Mouse (Mus musculus): ENCODE results near the gene Diaph3. TPM values are rescaled to one million over a fixed set of nuclear protein-coding genes. Genes with fewer than 3 reads are reported as not detected.

Diaph3 gene
- polyA plus RNA-seq, 1 experiment from 2014 or later, result 25.9 TPM

DNA sequence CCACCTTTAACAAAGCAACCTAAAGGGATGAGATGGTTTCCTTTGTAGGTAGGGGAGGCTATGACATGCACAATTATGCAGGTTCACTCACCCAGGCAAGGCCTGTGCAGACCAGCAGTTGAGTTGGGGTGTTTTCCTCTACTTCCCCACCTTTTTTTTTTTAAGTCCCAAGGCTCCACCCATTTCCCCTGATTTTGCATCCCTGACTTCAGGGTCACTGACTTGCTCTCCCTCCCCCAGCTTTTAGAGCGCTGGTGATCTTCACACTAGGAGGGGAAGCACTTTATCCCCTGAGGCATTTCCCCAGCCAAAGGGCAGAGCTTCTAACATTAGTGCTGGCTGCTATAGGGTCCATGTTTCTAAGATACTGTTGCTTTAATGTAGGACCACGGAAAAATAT is 30.4 kb downstream of the Diaph3 start:
- no peak overlapping the region for H3K4me2 ChIP-seq
- H3K9me3 ChIP-seq (ENCODE audit: low read depth, low read length), result no peaks in the 10 kb centered on the region
- DNase-seq (no peak), ATAC-seq (ENCODE audit: insufficient read depth) (no peak)
- no peaks in the 10 kb centered on the region for H3K4me1 ChIP-seq (ENCODE audit: insufficient read depth)
- H3K9ac ChIP-seq, result no peak overlapping the region
- TF ChIP-seq CTCF (IDR thresholded peaks at IDR 0.05; ENCODE audit: low read depth), result no peak
- no peaks in the 10 kb centered on the region for H3K36me3 ChIP-seq (ENCODE audit: insufficient read depth)
- 33% methylated on average over 2 of the region's 2 CpGs for WGBS
- H3K27me3 ChIP-seq (ENCODE audit: insufficient read depth, low read length), result no peaks in the 10 kb centered on the region
- no peak overlapping the region for H3K4me3 ChIP-seq (ENCODE audit: low read depth, low read length)
- H3K27ac ChIP-seq (ENCODE audit: low read depth), result no peak overlapping the region

DNA sequence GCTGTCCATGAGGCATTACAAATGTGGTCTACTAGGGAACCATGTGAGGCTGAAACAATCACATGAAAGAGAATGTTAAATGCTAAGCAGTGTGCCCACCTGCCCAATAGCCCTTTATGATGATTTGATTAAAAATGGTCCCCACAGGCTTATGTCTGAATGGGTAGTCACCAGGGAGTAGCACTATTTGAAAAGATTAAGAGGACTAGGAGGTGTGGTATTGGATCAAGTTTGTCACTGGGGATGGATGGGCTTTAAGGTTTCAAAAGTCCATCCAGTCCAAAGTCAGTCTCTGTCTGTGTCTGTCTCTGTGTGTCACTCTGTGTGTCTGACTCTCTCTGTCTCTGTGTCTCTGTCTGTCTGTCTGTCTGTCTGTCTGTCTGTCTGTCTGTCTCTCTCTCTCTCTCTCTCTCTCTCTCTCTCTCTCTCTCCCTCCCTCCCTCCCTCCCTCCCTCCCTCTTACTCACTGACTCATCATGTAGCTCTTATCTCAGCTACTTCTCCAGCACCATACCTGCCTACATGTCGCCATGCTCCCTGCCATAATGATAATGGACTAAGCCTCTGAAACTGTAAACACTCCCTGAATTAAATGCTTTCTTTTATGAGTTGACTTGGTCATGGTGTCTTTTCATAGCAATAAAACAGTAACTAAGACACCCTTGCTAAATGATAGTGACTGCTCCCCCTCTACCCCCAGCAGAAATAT is 41.5 kb downstream of the Diaph3 start:
- no peaks in the 10 kb centered on the region for H3K9me3 ChIP-seq (ENCODE audit: low read depth, low read length)
- H3K4me3 ChIP-seq (ENCODE audit: low read depth, low read length), result no peak overlapping the region
- DNase-seq (no peak), ATAC-seq (ENCODE audit: insufficient read depth) (no peak)
- WGBS, result 91% methylated on average over 1 of the region's 1 CpGs
- no peak for TF ChIP-seq CTCF (IDR thresholded peaks at IDR 0.05; ENCODE audit: low read depth)
- H3K4me2 ChIP-seq, result no peak overlapping the region
- no peak overlapping the region for H3K9ac ChIP-seq
- H3K27me3 ChIP-seq (ENCODE audit: insufficient read depth, low read length), result no peaks in the 10 kb centered on the region
- no peaks in the 10 kb centered on the region for H3K4me1 ChIP-seq (ENCODE audit: insufficient read depth)
- no peak overlapping the region for H3K27ac ChIP-seq (ENCODE audit: low read depth)
- no peaks in the 10 kb centered on the region for H3K36me3 ChIP-seq (ENCODE audit: insufficient read depth)

DNA sequence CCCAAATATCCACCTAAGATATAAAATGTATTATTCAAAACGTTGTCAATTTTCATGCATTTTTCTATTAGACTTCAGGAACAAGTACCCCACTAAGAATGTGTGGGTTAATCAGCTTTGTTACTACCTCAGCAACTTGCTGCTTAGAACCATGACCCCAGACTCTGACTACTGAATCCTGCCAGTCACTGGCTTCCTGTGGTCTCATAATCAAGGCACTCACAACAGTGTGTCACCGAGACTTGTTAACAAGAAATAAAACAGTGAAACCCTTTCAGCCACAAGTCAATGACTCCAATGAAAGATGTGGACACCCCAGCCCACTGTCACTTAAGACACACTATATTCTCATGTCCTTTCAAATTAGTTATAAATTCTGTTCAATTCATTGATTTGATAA is 42.9 kb downstream of the Diaph3 start:
- no peak overlapping the region for H3K9ac ChIP-seq
- H3K4me2 ChIP-seq, result no peak overlapping the region
- no peaks in the 10 kb centered on the region for H3K4me1 ChIP-seq (ENCODE audit: insufficient read depth)
- 82% methylated on average over 2 of the region's 2 CpGs for WGBS
- ATAC-seq (ENCODE audit: insufficient read depth) (no peak), DNase-seq (no peak)
- H3K27me3 ChIP-seq (ENCODE audit: insufficient read depth, low read length), result no peaks in the 10 kb centered on the region
- no peak overlapping the region for H3K4me3 ChIP-seq (ENCODE audit: low read depth, low read length)
- no peak overlapping the region for H3K27ac ChIP-seq (ENCODE audit: low read depth)
- no peaks in the 10 kb centered on the region for H3K9me3 ChIP-seq (ENCODE audit: low read depth, low read length)
- H3K36me3 ChIP-seq (ENCODE audit: insufficient read depth), result no peaks in the 10 kb centered on the region
- TF ChIP-seq CTCF (IDR thresholded peaks at IDR 0.05; ENCODE audit: low read depth), result no peak

DNA sequence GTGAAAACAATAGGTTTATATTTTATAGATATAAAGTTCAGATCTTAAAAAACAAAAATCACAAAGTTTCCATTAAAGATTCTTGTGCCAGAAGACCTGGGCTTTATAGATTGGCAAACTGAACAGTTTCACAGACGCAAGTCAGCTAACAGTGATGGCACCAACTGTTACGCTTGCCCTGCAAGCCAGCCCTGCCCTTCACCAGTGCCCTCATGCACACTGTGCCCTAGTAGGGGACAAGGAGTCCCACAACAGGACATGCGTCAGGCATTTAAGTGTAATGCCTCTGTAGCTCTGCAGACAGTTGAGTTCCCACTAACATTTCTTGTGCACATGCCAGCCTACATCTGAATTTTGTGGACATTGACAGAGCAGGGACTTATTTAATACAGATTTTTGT is 49.5 kb downstream of the Diaph3 start:
- Histone ChIP-seq H3K27ac (ENCODE audit: low read depth) (no peak overlapping the region), H3K27me3 (ENCODE audit: insufficient read depth, low read length) (no peaks in the 10 kb centered on the region), H3K9me3 (ENCODE audit: low read depth, low read length) (no peaks in the 10 kb centered on the region), H3K36me3 (ENCODE audit: insufficient read depth) (0 out of 2 replicates have a peak, but pooled peaks cover 4% of the 10 kb centered on the region), H3K4me2 (no peak overlapping the region), H3K9ac (no peak overlapping the region), H3K4me3 (ENCODE audit: low read depth, low read length) (no peak overlapping the region), H3K4me1 (ENCODE audit: insufficient read depth) (no peaks in the 10 kb centered on the region)
- DNase-seq (no peak), ATAC-seq (ENCODE audit: insufficient read depth) (no peak)
- WGBS, result 90% methylated on average over 3 of the region's 3 CpGs
- TF ChIP-seq CTCF (IDR thresholded peaks at IDR 0.05; ENCODE audit: low read depth), result no peak

DNA sequence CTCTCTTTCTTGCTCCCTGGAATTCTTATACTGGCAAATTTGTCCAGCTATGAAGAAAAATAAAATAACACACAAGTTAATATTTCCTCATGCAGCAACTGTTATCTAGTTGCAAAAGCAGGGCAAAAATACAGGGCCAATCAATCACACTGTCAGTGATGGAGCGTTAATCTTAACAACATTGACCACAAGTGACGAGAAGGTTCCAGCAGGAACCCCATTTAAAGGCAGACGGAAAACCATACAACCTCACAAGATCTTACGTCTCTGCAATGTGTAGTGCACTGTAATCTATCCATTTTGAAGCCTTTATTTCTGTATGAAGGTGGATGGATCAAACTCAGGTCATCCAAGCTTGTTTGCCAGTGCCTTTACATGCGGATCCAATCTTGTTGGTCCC is 49.9 kb downstream of the Diaph3 start:
- no peak for TF ChIP-seq CTCF (IDR thresholded peaks at IDR 0.05; ENCODE audit: low read depth)
- Histone ChIP-seq H3K4me2 (no peak overlapping the region), H3K36me3 (ENCODE audit: insufficient read depth) (0 out of 2 replicates have a peak, but pooled peaks cover 4% of the 10 kb centered on the region), H3K4me3 (ENCODE audit: low read depth, low read length) (no peak overlapping the region), H3K27me3 (ENCODE audit: insufficient read depth, low read length) (no peaks in the 10 kb centered on the region), H3K9ac (no peak overlapping the region), H3K9me3 (ENCODE audit: low read depth, low read length) (no peaks in the 10 kb centered on the region), H3K27ac (ENCODE audit: low read depth) (no peak overlapping the region), H3K4me1 (ENCODE audit: insufficient read depth) (no peaks in the 10 kb centered on the region)
- no peak for ATAC-seq (ENCODE audit: insufficient read depth)
- DNase-seq, result no peak
- 81% methylated on average over 5 of the region's 5 CpGs for WGBS

DNA sequence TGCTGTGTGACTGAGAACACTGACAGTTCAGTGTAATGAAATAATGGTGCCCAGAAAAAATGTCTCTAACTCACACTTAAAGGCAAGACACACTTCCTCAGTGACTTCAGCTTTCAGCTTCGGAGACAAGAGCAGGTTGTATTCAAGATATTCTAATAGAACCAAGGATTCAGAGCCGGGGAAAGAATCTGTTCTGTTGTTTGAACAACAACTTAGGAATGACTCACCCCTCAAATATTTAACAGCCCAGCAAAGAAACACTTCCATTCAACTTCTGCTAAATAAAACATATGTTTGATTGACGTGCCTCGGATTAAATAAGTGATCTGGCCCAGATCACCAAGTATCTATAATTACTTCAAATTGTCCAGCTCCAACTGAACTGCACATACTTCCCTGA is 52.1 kb downstream of the Diaph3 start:
- H3K4me2 ChIP-seq, result no peak overlapping the region
- no peaks in the 10 kb centered on the region for H3K27me3 ChIP-seq (ENCODE audit: insufficient read depth, low read length)
- no peak overlapping the region for H3K9ac ChIP-seq
- no peaks in the 10 kb centered on the region for H3K4me1 ChIP-seq (ENCODE audit: insufficient read depth)
- no peaks in the 10 kb centered on the region for H3K9me3 ChIP-seq (ENCODE audit: low read depth, low read length)
- DNase-seq (no peak), ATAC-seq (ENCODE audit: insufficient read depth) (no peak)
- H3K4me3 ChIP-seq (ENCODE audit: low read depth, low read length), result no peak overlapping the region
- 0 out of 2 replicates have a peak, but pooled peaks cover 4% of the 10 kb centered on the region for H3K36me3 ChIP-seq (ENCODE audit: insufficient read depth)
- no peak overlapping the region for H3K27ac ChIP-seq (ENCODE audit: low read depth)
- WGBS, result 62% methylated on average over 4 of the region's 4 CpGs
- TF ChIP-seq CTCF (IDR thresholded peaks at IDR 0.05; ENCODE audit: low read depth), result no peak

DNA sequence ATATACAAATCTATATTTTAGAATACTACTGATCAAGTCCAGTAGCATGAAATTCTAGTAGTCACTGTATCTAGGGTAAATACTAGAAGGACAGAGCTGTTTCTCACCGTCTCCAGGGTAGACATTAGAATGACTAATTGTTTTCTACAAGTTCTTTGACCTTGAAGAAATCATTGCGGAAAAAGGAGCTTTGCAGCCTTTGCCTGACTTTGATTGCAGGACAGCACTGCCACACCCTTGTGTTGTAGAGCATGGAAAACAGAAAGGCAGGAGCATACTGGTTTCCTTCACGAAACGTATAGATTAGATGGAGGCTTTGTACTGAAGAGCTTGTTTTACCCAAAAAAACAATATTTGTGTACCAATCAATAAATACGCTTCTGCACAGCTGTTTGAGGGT is 52.6 kb downstream of the Diaph3 start:
- no peak for TF ChIP-seq CTCF (IDR thresholded peaks at IDR 0.05; ENCODE audit: low read depth)

More for the DNA sequence above, 52.6 kb downstream of the Diaph3 start:
- 63% methylated on average over 5 of the region's 5 CpGs for WGBS
- no peaks in the 10 kb centered on the region for H3K27me3 ChIP-seq (ENCODE audit: insufficient read depth, low read length)
- H3K9me3 ChIP-seq (ENCODE audit: low read depth, low read length), result no peaks in the 10 kb centered on the region
- 0 out of 2 replicates have a peak, but pooled peaks cover 4% of the 10 kb centered on the region for H3K36me3 ChIP-seq (ENCODE audit: insufficient read depth)
- DNase-seq (no peak), ATAC-seq (ENCODE audit: insufficient read depth) (no peak)
- no peak overlapping the region for H3K4me2 ChIP-seq
- no peaks in the 10 kb centered on the region for H3K4me1 ChIP-seq (ENCODE audit: insufficient read depth)
- no peak overlapping the region for H3K27ac ChIP-seq (ENCODE audit: low read depth)
- H3K4me3 ChIP-seq (ENCODE audit: low read depth, low read length), result no peak overlapping the region
- no peak overlapping the region for H3K9ac ChIP-seq

All from lung, embryonic 14.5 days (tissue).